Mouse (Mus musculus): ENCODE results near the gene Ptpn1. TPM values are rescaled to one million over a fixed set of nuclear protein-coding genes. Genes with fewer than 3 reads are reported as not detected.
A peak's percentile ranks its signal among the peaks of the same experiment; 100 is the strongest.

Ptpn1 gene
- polyA plus RNA-seq (2017; shearing (Covaris generic)), result 100 to 1,000 TPM; 121 to 180 (median 127) TPM

DNA sequence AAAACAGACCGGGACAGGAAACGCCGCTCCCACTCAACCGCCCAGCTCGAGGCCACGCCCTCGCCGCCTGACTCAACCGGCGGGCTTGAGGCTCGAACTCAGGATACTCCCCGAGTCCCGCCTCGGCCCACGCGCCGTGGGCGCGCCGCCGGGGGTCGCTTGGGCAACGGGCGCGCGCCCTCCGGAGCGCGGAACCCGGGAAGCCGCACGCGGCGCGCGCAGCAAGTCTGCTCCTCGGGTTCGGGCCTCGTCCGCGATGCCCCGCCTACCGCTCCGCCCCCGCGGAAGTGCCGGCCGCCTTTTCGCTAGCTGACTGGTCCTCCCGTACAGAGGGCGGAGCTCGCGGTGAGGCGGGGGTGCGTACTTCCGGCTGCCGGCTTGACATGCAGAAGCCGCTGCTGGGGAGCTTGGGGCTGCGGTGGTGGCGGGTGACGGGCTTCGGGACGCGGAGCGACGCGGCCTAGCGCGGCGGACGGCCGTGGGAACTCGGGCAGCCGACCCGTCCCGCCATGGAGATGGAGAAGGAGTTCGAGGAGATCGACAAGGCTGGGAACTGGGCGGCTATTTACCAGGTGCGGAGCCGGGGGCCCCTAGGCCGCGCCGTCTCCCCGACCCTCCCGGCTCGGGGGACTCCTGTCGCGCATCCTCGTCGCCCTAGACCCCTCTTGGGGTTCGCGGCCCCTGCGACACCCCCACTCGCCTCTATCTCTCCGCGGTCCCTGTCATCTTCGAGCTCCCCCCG lies at the start of gene Ptpn1:
Gene Ptpn1 (plus strand): TSS at position 73 of the 742 bp plus-strand sequence.
- ATAC-seq, result peak; percentile 87

- ATAC-seq, result no peak
These were observed 45.4 kb upstream of the Ptpn1 start for GRCm38 (mm10) chr2:167886485-167886884.

DNA sequence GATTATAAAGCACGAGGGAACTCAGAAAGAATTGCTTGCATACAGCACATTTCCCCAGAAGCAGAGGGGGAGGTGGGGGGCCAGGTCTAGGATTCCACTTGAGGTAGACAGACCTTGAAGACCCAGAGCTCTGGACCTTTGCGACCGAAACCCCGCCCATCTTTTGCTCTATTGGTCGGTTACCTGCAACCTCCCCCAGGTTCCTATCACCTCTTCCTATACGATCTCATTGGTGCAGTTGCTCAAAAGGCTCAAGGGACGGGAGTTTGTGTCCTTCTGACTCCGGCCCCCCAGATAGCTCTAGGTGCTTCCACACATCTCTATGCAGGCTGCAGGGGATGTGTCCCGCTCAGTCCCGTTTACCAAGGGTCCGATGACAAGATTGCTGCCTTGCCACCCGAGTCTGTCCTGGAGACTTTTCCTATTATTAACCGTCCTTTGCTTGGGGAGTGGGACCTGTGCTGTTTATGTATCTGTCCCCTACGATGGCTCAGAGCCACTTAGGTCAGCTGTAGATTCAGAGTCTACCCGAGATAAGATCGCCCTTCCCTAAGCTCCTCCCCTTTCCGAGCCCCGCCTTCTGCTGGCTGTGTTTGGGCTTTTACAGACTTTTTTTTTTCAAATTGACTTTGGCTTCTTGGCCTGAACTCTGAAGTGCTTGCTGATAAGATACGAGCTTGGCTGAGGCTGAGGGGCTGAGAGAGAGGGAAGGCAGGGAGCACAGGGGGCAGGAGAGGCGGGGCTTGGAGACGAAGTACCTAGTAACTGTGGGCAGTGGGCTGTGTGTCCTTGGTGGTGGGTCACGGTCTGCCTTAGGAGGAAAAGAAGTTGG lies 44.1 kb upstream of the Ptpn1 start:
- ATAC-seq, result peak; percentile 56

GRCm38 (mm10) chr2:167888834-167889233 lies 43.0 kb upstream of the Ptpn1 start:
- ATAC-seq, result no peak

DNA sequence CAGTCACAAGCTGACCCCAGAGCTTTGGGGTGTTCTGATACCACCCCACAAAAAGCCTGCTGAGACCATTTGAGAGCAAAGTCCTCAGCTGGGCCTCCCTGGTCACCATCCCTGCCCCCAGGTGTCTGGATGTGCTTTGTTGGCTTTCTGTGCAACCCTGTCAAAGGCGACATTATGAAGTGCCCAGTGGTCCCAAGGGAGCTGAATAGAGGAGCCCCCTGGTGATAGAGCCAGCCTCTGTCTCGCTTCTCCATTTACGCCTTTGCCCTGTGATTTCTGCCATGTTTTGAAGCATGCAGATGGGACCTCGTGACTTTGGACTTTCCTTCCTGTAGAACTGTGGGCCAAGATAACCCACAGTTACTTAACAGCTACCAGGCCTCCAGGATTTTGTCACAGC lies 42.0 kb upstream of the Ptpn1 start:
- no peak for ATAC-seq

DNA sequence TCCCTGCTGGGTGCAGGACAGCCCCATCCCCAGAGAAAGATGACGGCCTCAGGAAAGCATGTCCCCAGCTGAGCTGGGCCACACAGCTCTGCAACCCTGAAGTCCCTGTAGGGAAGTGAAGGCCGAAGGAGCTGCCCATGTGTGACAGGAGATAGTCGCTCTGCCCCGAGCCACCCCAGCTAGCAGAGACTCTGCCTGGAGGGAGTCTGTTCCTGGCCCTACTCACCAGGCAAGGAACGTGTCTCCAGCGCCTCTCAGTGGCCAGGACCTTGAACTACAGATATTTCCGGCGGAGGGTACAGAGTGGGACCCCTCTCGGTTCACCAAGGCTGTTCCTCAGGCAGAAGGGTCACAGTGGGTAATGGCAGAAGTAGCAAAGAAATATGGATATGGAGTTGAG lies 39.9 kb upstream of the Ptpn1 start:
- ATAC-seq, result peak; percentile 56

DNA sequence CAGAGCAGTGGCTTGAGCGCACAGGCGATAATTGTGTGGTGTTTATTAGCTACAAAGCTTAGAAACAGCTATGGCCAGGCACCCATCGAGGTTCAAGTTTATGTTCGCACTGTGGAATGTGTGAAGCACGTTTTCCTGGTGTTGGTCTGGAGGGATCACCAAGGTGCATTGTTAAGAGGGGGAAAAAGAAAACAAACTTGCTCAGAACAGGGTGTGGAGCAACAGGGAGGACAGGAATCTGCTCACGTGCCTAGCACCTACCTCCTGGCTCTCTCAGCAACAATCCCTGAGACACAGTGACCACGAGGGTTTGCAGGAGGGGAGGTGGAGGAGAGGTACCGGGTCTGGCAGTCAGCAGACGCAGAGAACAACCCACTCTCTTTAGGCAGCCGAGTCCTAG lies 38.2 kb upstream of the Ptpn1 start:
- no peak for ATAC-seq

GRCm38 (mm10) chr2:167894948-167895372 lies 36.9 kb upstream of the Ptpn1 start:
- peak; percentile 92 for ATAC-seq

DNA sequence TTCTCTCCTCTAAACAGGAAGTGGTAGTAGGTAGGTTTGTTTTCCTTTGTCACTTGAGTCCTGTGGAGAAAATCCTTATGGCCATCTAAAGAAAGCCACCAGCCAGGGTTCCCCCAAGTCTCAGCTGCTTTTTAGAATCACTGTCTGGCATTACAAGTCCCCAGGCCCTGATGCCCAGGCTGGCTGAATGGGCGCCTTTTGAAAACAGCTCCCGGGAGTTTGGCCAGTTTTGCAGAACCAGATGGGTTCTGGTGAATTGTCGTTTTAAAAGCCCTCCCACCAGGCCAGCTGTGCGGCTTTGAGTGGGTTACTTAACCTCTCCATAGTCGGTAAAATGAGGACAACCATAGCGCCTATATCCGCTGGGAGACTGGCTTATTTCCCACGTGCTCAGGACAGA lies 34.0 kb upstream of the Ptpn1 start:
- no peak for ATAC-seq

DNA sequence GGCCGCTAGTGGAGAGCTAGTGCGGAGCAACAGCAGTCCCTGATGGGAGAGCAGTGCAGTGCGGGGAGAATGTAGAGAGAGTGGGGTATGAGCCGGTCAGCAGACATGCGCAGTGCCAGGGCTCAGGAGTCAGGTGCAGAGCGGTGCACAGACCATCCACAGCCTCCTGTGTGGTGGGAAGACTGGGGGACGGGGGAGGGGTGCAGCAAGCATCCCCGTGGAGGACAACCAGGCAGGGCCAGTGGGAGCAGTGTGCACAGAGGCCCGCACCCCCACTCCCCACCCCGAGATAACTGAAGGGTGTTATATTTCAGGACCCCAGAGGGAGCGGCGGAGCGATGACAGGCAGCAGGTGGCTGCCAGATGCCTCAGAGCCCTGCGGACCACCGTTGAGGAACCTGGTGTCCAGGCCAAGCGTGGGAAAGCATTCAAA lies 31.9 kb upstream of the Ptpn1 start:
- ATAC-seq, result no peak

- ATAC-seq, result no peak
These were observed 29.6 kb upstream of the Ptpn1 start for GRCm38 (mm10) chr2:167902116-167902703.

DNA sequence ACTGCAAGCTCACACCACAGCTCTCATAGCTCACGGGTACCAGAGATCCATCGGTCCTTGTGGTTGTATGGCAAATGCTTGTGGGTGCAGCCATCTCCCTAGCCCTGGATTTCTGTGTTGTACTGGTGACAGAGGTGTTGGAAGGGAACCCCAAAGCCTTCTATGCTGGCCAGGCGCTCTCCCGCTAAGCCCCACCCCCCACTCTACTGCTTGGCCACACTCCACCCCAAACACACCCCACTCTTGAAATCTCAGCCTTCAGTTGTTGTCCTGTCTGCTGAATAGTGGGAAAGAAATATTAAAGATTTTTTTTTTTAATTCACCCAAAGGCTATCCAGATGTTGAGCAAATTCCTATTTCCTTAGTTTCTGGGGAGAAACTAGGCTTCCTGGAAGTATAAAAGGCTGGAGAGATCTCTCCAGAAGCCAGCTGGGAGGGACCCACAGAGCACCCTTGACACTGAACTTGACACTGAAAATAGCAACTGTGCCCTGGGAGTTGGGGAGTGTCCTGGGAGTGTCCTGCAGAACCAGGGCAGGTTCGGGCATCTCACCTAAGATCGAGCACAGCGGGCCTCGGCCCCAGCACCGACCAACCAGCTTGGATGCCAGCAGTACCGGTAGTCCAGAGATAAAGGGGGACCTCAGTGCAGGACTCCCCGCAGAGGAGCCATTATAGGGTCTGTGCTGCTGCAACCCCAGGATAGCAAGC lies 28.5 kb upstream of the Ptpn1 start:
- no peak for ATAC-seq

DNA sequence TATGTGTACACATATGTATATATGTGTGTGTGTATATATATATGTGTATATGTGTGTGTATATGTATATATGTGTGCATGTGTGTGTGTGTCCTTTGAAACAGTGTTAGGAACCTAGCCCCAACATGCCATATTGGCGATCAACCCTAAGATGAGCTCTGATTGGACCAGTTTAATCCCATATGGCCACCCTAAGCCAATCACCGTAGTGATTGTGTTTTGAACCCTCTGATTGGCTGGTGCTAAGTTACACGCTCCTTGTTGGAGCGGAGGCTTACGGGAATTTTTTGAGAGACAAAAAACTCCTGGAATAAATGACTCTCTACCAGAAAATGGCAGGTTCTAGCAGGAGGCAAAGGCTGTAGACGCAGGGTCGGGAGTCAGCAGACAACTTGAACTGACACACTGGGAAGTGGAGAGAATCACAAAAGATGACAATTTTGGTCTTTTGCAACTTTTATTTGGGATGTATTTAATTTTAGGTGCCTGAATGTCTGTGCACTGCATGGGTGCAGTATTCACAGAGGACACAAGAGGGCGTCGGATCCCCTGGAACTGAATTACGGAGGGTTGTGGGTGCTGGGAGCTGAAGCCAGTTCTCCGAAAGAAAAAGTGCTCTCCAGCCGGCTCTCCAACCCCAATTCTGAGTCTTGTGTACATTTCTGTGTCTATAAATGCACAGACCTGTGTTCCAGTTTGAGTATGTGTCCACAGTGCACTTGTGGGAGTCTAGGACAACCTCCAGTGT lies 27.1 kb upstream of the Ptpn1 start:
- no peak for ATAC-seq

- no peak for ATAC-seq
These were observed 26.3 kb upstream of the Ptpn1 start for GRCm38 (mm10) chr2:167905561-167905960.

DNA sequence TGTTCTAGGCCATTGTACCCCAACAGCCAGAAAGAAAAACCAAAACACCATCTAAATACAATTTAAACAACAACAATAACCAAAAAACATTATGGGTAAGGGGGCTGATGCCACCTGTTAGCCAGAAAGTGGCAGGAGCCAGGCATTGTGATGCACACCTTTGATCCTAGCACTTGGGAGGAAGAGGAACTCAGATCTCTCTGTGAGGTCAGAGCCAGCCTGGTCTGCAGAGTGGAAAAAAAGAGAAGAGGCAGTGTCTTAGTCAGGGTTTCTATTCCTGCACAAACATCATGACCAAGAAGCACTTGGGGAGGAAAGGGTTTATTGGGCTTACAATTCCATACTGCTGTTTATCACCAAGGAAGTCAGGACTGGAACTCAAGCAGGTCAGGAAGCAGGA lies 25.1 kb upstream of the Ptpn1 start:
- no peak for ATAC-seq

DNA sequence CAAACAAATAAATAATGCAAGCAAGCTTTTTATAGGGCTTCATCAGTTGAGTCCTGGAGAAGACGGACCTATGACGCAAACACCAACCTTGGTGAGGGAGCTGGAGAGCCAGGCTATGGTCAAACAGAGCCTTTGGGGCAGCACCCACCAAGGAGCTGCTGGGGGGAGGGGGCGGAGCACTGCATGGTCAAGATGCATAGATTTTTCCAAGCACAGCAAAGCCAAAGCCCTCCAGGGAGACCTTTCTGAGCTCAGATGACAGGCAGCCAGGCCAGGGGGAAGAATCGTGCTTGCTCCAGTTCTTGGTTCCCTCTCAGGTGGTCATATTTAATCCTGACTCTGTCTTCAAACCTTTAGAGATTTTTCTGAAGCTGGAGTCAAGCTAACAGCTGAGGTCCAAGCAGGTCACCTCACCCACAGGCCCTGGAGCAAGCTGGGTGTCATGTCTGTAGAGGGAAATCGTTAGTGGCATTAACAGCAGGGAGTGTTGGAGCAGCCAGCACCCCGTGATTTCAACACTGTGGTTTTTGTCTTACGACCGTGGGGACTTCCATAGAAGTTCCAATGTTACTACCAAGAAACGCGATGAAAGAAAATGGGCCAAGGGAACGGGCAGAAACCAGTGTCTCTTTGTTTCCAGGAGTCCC lies 22.2 kb upstream of the Ptpn1 start:
- peak; percentile 32 for ATAC-seq

DNA sequence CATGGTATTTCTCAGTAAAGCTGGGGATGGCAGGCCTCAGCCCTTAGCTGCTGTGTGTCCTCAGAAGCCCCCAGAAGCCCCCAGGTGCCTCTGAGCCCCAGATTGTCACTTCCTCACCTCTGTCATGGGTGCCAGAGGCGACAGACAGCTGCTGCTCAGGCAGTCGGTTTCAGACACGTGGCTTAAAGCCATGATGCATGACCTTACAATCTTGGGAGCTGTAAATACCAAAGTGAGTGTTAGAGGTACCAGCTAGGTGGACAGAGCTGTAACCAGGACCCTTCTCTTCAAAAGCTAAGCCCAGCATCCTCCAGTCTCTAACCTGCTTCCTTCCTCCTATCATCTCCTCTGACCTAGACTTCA lies 21.7 kb upstream of the Ptpn1 start:
- peak; percentile 35 for ATAC-seq

GRCm38 (mm10) chr2:167911511-167911910 lies 20.3 kb upstream of the Ptpn1 start:
- no peak for ATAC-seq

DNA sequence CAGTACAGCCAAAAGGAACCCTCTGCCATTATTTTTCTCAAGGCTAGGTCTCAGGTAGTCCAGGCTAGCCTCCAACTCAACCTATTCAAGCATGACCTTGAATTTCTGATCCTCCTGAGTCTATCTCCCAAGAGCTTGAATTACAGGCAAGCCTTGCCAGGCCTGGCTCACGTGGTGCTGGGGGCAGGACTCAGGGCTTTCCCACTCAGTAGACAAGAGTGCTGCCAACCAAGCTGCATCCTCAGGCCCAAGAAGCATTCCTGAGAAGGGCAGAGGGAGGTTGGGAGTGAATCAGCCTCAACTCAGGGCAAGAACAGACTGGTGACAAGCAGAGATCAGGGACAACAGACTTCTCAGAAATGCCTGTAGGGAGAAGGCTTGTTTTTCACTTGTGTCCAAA lies 12.8 kb upstream of the Ptpn1 start:
- ATAC-seq, result no peak

DNA sequence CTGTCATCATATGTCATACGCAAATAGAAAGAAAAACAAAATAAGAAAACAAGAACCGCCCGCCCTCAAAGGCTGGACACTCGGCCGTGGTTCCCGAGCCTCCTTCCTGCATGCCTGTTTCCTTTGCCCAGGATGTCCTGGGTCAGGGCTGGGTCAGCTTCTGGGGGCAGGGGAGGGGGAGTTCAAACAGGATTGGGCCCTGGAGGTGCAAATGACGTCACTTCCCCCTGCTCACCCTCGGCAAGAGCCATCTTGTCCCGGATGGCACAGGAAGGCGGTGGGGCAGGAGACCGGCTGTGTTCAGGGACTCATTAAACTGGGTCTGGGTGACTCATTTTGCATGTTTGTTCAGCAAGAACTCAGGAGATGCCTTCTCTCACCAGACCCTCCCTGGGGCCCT lies 11.8 kb upstream of the Ptpn1 start:
- ATAC-seq, result no peak

DNA sequence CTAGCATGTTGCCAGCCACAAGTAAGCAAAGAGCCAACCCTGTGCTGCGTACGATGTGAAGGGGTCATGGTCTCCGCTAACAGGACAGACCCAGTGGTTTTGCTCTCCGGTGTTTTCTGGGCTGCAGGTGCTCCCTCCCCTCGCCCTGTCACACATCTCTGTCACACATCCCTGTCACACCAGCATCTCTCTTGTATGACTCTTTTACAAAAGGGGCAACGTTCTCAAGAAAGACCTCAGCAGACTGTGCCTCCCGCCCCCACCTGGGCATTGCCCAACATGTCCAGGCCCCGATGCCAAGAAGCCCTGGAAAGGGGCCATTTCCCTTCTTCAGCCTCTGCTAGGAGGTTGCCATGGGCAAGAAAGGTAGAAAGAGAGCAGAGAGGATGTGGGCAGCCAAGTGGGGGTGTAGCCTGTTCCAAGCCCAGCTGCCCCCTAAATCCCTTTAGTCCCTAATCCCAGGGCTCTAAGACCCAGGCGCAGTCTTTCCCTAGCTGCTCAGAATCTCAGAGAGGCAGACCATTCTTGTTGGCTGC lies 10.8 kb upstream of the Ptpn1 start:
- ATAC-seq, result no peak

All from inflammation-experienced regulatory T-cells, adult 6 months (primary cell).